Mouse (Mus musculus) forebrain, postnatal 0 days (tissue): Measurements from ENCODE around the gene Tulp3. TPM values are rescaled to one million over a fixed set of nuclear protein-coding genes. Genes with fewer than 3 reads are reported as not detected.

Experiments used
- ATAC-seq: fragments of 200-750 bp; cut with Nextera tagmentation; 2 replicates; pipeline ENCODE4 v1.8.0; 2017; ENCODE audit warnings: mild to moderate bottlenecking, moderate library complexity
- DNase-seq: peaks from one replicate; pipeline ENCODE4 v3.0.0-alpha.2; 2015
- H3K27ac ChIP-seq: fragments of 300-500 bp; sonication (generic); 2 replicates; pipeline ENCODE4 v1.5.1; 2014; ENCODE audit warnings: low read depth, mild to moderate bottlenecking, antibody characterized with exemption, low read length, moderate library complexity, mixed read lengths
- H3K27me3 ChIP-seq: fragments of 300-500 bp; sonication (generic); 2 replicates; pipeline ENCODE4 v1.6.1; 2014; ENCODE audit warnings: mild to moderate bottlenecking, low read length, mixed read lengths; ENCODE audit not compliant: insufficient read depth
- H3K36me3 ChIP-seq: fragments of 300-500 bp; sonication (generic); 2 replicates; pipeline ENCODE4 v1.6.1; 2014; ENCODE audit warnings: mild to moderate bottlenecking, moderate library complexity; ENCODE audit not compliant: insufficient read depth
- H3K4me1 ChIP-seq: fragments of 300-500 bp; sonication (generic); 2 replicates; pipeline ENCODE4 v1.6.1; 2014; ENCODE audit warnings: antibody characterized with exemption; ENCODE audit not compliant: insufficient read depth
- H3K4me2 ChIP-seq: fragments of 300-500 bp; sonication (generic); 2 replicates; pipeline ENCODE4 v1.6.1; 2014; ENCODE audit warnings: low read depth, mild to moderate bottlenecking, moderate library complexity
- H3K4me3 ChIP-seq: fragments of 300-500 bp; sonication (generic); 2 replicates; pipeline ENCODE4 v1.5.1; 2014; ENCODE audit warnings: low read depth, low read length, mixed read lengths
- H3K9ac ChIP-seq: fragments of 300-500 bp; sonication (generic); 2 replicates; pipeline ENCODE4 v1.6.1; 2014; ENCODE audit warnings: mild to moderate bottlenecking
- H3K9me3 ChIP-seq: fragments of 300-500 bp; sonication (generic); 2 replicates; pipeline ENCODE4 v1.6.1; 2016; ENCODE audit warnings: low read length
- CTCF ChIP-seq: sonication (generic); IDR thresholded peaks from 2 replicates; pipeline ENCODE4 v1.5.1; 2016; ENCODE audit warnings: antibody characterized with exemption, control low read depth, low read depth
- WGBS: fragments of 180-500 bp; shearing (Covaris S2); extraction: QIAGEN DNeasy Blood & Tissue Kit; methylation state at CpG from one replicate; pipeline ENCODE4 v1.1.7; 2014; 5-methylcytosine and 5-hydroxymethylcytosine counted together
- polyA plus RNA-seq: library from polyadenylated mRNA; unstranded; fragments of >200 nt; fragmentation: Nextera tagmentation; extraction: Ambion mirVana; gene quantifications from 2 replicates; pipeline ENCODE4 v1.2.1, GENCODE M21; 2015
- total RNA-seq: library from RNA; depleted of rRNA; stranded (reverse); fragments of >200 nt; gene quantifications from 2 replicates; pipeline ENCODE4 v1.2.3, GENCODE M21; 2014

The Tulp3 gene
- total and polyA plus RNA-seq, 2 experiments from 2014 or later, result 11.0 to 13.5 TPM

GRCm38 (mm10) chr6:128375192-128375591 is 19.5 kb upstream of the Tulp3 start, which contains the start of the genes Tex52 and Gm44596:
Gene Tex52, plus strand, starts transcription at chr6:128375456.
Gene Gm44596, plus strand, starts transcription at chr6:128375503.
- ATAC-seq (peak; percentile 91), DNase-seq (peak; percentile 40)
- Histone ChIP-seq H3K27me3 (no peaks in the 10 kb centered on the region), H3K4me2 (no peak within 1 kb of the TSS), H3K9ac (no peak within 1 kb of the TSS), H3K4me1 (no peaks in the 10 kb centered on the region), H3K4me3 (no peak within 1 kb of the TSS), H3K9me3 (no peaks in the 10 kb centered on the region), H3K27ac (no peak within 1 kb of the TSS), H3K36me3 (peaks cover 3% of the 10 kb centered on the region; the same call in 1 of the 2 replicates)
- no peak for TF ChIP-seq CTCF
- WGBS, result 8% methylated on average over 6 of the region's 6 CpGs

GRCm38 (mm10) chr6:128370040-128370439 is 14.4 kb upstream of the Tulp3 start:
- no peaks in the 10 kb centered on the region for H3K27me3 ChIP-seq
- H3K36me3 ChIP-seq, result peaks cover 8% of the 10 kb centered on the region; the same call in 1 of the 2 replicates
- ATAC-seq, result no peak
- TF ChIP-seq CTCF, result no peak
- no peak overlapping the region for H3K9ac ChIP-seq
- H3K27ac ChIP-seq, result no peak overlapping the region
- H3K9me3 ChIP-seq, result no peaks in the 10 kb centered on the region
- H3K4me2 ChIP-seq, result no peak overlapping the region
- no peak overlapping the region for H3K4me3 ChIP-seq
- no peaks in the 10 kb centered on the region for H3K4me1 ChIP-seq
- WGBS, result 91% methylated on average over 5 of the region's 5 CpGs
- DNase-seq, result no peak

GRCm38 (mm10) chr6:128366466-128366865 is 10.8 kb upstream of the Tulp3 start:
- no peak for TF ChIP-seq CTCF
- no peak overlapping the region for H3K27ac ChIP-seq
- H3K4me2 ChIP-seq, result no peak overlapping the region
- ATAC-seq, result no peak
- no peak overlapping the region for H3K4me3 ChIP-seq
- DNase-seq, result no peak
- peaks cover 4% of the 10 kb centered on the region; the same call in 1 of the 2 replicates for H3K36me3 ChIP-seq
- H3K9me3 ChIP-seq, result no peaks in the 10 kb centered on the region
- no peak overlapping the region for H3K9ac ChIP-seq
- H3K27me3 ChIP-seq, result no peaks in the 10 kb centered on the region
- WGBS, result 96% methylated on average over 5 of the region's 5 CpGs
- peaks cover 5% of the 10 kb centered on the region for H3K4me1 ChIP-seq

- Histone ChIP-seq H3K9ac (no peak overlapping the region), H3K4me1 (peaks cover 12% of the 10 kb centered on the region), H3K4me2 (no peak overlapping the region), H3K27ac (no peak overlapping the region), H3K27me3 (no peaks in the 10 kb centered on the region), H3K36me3 (peaks cover 4% of the 10 kb centered on the region; the same call in 1 of the 2 replicates), H3K9me3 (no peaks in the 10 kb centered on the region), H3K4me3 (no peak overlapping the region)
- DNase-seq (no peak), ATAC-seq (no peak)
- no peak for TF ChIP-seq CTCF
- WGBS, result 79% methylated on average over 6 of the region's 6 CpGs
These were observed 9.1 kb upstream of the Tulp3 start for GRCm38 (mm10) chr6:128364721-128365120.

- H3K4me3 ChIP-seq, result peak overlapping the region; percentile 78
- ATAC-seq (peak; percentile 27), DNase-seq (no peak)
- peak overlapping the region; percentile 100 for H3K4me2 ChIP-seq
- no peak for TF ChIP-seq CTCF
- no peaks in the 10 kb centered on the region for H3K27me3 ChIP-seq
- H3K9me3 ChIP-seq, result no peaks in the 10 kb centered on the region
- H3K9ac ChIP-seq, result peak overlapping the region; percentile 76
- WGBS, result 5% methylated on average over 46 of the region's 46 CpGs
- peak overlapping the region; percentile 88; the same call in 1 of the 2 replicates for H3K27ac ChIP-seq
- H3K4me1 ChIP-seq, result peaks cover 12% of the 10 kb centered on the region
- 0 out of 2 replicates have a peak, but pooled peaks cover 3% of the 10 kb centered on the region for H3K36me3 ChIP-seq
These were observed 7.6 kb upstream of the Tulp3 start for GRCm38 (mm10) chr6:128363007-128363825.

GRCm38 (mm10) chr6:128362381-128363006 is 6.8 kb upstream of the Tulp3 start, which contains the start of the genes Rhno1 and Foxm1:
Gene Rhno1, minus strand, starts transcription at chr6:128362911.
Gene Foxm1, plus strand, starts transcription at chr6:128362967.
- Histone ChIP-seq H3K4me1 (peaks cover 12% of the 10 kb centered on the region), H3K9ac (peak within 1 kb of the TSS; percentile 76), H3K4me3 (peak within 1 kb of the TSS; percentile 78), H3K27ac (peak within 1 kb of the TSS; percentile 88), H3K9me3 (no peaks in the 10 kb centered on the region), H3K4me2 (peak within 1 kb of the TSS; percentile 100), H3K27me3 (no peaks in the 10 kb centered on the region), H3K36me3 (peaks cover 9% of the 10 kb centered on the region)
- 1% methylated on average over 57 of the region's 76 CpGs for WGBS
- TF ChIP-seq CTCF, result no peak
- peak; percentile 87 for ATAC-seq
- DNase-seq, result peak; percentile 89
